Mouse (Mus musculus): Measurements from ENCODE around the gene Clptm1. TPM values are rescaled to one million over a fixed set of nuclear protein-coding genes. Genes with fewer than 3 reads are reported as not detected.

Gene Clptm1
- polyA plus RNA-seq, 1 experiment from 2014 or later, result 94.1 TPM

- no peak overlapping the region for H3K4me3 ChIP-seq (ENCODE audit: low read depth, low read length)
- H3K4me2 ChIP-seq, result no peak overlapping the region
- no peaks in the 10 kb centered on the region for H3K4me1 ChIP-seq (ENCODE audit: control insufficient read depth, insufficient read depth, low read length)
- no peaks in the 10 kb centered on the region for H3K9me3 ChIP-seq (ENCODE audit: control insufficient read depth, low read length)
- ATAC-seq (ENCODE audit: low FRiP score) (no peak), DNase-seq (ENCODE audit: low spot score, missing footprints) (no peak)
- no peak overlapping the region for H3K9ac ChIP-seq (ENCODE audit: low read length)
- peaks cover 30% of the 10 kb centered on the region for H3K36me3 ChIP-seq (ENCODE audit: control insufficient read depth, insufficient read depth, low read length)
- no peak overlapping the region for H3K27ac ChIP-seq (ENCODE audit: low read depth, low read length)
- WGBS, result 89% methylated on average over 10 of the region's 10 CpGs
- H3K27me3 ChIP-seq (ENCODE audit: control insufficient read depth, insufficient read depth, low read length), result no peaks in the 10 kb centered on the region
Observed at GRCm38 (mm10) chr7:19593061-19593730, 71.6 kb downstream of the Clptm1 start.

GRCm38 (mm10) chr7:19589917-19590316, 74.9 kb downstream of the Clptm1 start:
- Histone ChIP-seq H3K27me3 (ENCODE audit: control insufficient read depth, insufficient read depth, low read length) (no peaks in the 10 kb centered on the region), H3K9ac (ENCODE audit: low read length) (no peak overlapping the region), H3K4me2 (no peak overlapping the region), H3K4me1 (ENCODE audit: control insufficient read depth, insufficient read depth, low read length) (no peaks in the 10 kb centered on the region), H3K36me3 (ENCODE audit: control insufficient read depth, insufficient read depth, low read length) (peaks cover 52% of the 10 kb centered on the region), H3K27ac (ENCODE audit: low read depth, low read length) (no peak overlapping the region), H3K9me3 (ENCODE audit: control insufficient read depth, low read length) (no peaks in the 10 kb centered on the region), H3K4me3 (ENCODE audit: low read depth, low read length) (no peak overlapping the region)
- ATAC-seq (ENCODE audit: low FRiP score), result peak; percentile 48; the same call in 1 of the 2 replicates
- WGBS, result 63% methylated on average over 3 of the region's 3 CpGs
- peak; percentile 88 for DNase-seq (ENCODE audit: low spot score, missing footprints)

GRCm38 (mm10) chr7:19589207-19589606, 75.6 kb downstream of the Clptm1 start:
- Histone ChIP-seq H3K9ac (ENCODE audit: low read length) (no peak overlapping the region), H3K4me1 (ENCODE audit: control insufficient read depth, insufficient read depth, low read length) (no peaks in the 10 kb centered on the region), H3K9me3 (ENCODE audit: control insufficient read depth, low read length) (no peaks in the 10 kb centered on the region), H3K27me3 (ENCODE audit: control insufficient read depth, insufficient read depth, low read length) (no peaks in the 10 kb centered on the region), H3K27ac (ENCODE audit: low read depth, low read length) (no peak overlapping the region), H3K4me2 (no peak overlapping the region), H3K36me3 (ENCODE audit: control insufficient read depth, insufficient read depth, low read length) (peaks cover 58% of the 10 kb centered on the region), H3K4me3 (ENCODE audit: low read depth, low read length) (no peak overlapping the region)
- peak; percentile 89 for DNase-seq (ENCODE audit: low spot score, missing footprints)
- ATAC-seq (ENCODE audit: low FRiP score), result no peak
- WGBS, result 60% methylated on average over 3 of the region's 3 CpGs

- no peak for ATAC-seq (ENCODE audit: low FRiP score)
- Histone ChIP-seq H3K4me1 (ENCODE audit: control insufficient read depth, insufficient read depth, low read length) (no peaks in the 10 kb centered on the region), H3K27me3 (ENCODE audit: control insufficient read depth, insufficient read depth, low read length) (no peaks in the 10 kb centered on the region), H3K4me2 (no peak overlapping the region), H3K36me3 (ENCODE audit: control insufficient read depth, insufficient read depth, low read length) (peaks cover 60% of the 10 kb centered on the region), H3K9ac (ENCODE audit: low read length) (no peak overlapping the region), H3K9me3 (ENCODE audit: control insufficient read depth, low read length) (no peaks in the 10 kb centered on the region), H3K27ac (ENCODE audit: low read depth, low read length) (no peak overlapping the region), H3K4me3 (ENCODE audit: low read depth, low read length) (no peak overlapping the region)
- WGBS, result 72% methylated on average over 46 of the region's 46 CpGs
- no peak for DNase-seq (ENCODE audit: low spot score, missing footprints)
Observed at GRCm38 (mm10) chr7:19586269-19586668, 78.6 kb downstream of the Clptm1 start.

Other genes with a start within 250 kb of the Clptm1 start
- 8.9 and 10.7 TPM in 2 replicates for gene Mark4, start 206.2 kb downstream of the Clptm1 start, polyA plus RNA-seq (2014; fragmentation: Nextera tagmentation; extraction: Ambion mirVana)
- 0.77 and 1.1 TPM in 2 replicates for gene Exoc3l2, start 201.7 kb downstream of the Clptm1 start, polyA plus RNA-seq (2014; fragmentation: Nextera tagmentation; extraction: Ambion mirVana)
- gene Bloc1s3, start 156.7 kb downstream of the Clptm1 start, polyA plus RNA-seq (2014; fragmentation: Nextera tagmentation; extraction: Ambion mirVana), result 2.6 TPM in 2 replicates
- 41.5 and 51.6 TPM in 2 replicates for gene Trappc6a, start 156.6 kb downstream of the Clptm1 start, polyA plus RNA-seq (2014; fragmentation: Nextera tagmentation; extraction: Ambion mirVana)
- gene Nkpd1, start 147.2 kb downstream of the Clptm1 start, polyA plus RNA-seq (2014; fragmentation: Nextera tagmentation; extraction: Ambion mirVana), result not detected in 2 replicates
- 2.8 and 3.0 TPM in 2 replicates for gene Ppp1r37, start 102.0 kb downstream of the Clptm1 start, polyA plus RNA-seq (2014; fragmentation: Nextera tagmentation; extraction: Ambion mirVana)
- gene Zfp296, start 87.7 kb downstream of the Clptm1 start, polyA plus RNA-seq (2014; fragmentation: Nextera tagmentation; extraction: Ambion mirVana), result 0.10 and 0.20 TPM in 2 replicates
- 152 and 161 TPM in 2 replicates for gene Gemin7, start 87.4 kb downstream of the Clptm1 start, polyA plus RNA-seq (2014; fragmentation: Nextera tagmentation; extraction: Ambion mirVana)
- gene Clasrp, start 60.5 kb downstream of the Clptm1 start, polyA plus RNA-seq (2014; fragmentation: Nextera tagmentation; extraction: Ambion mirVana), result 44.6 and 46.1 TPM in 2 replicates
- 3.7 and 4.3 TPM in 2 replicates for gene Relb, start 35.6 kb downstream of the Clptm1 start, polyA plus RNA-seq (2014; fragmentation: Nextera tagmentation; extraction: Ambion mirVana)
- not detected in 2 replicates for gene Apoc2, start 12.9 kb upstream of the Clptm1 start, polyA plus RNA-seq (2014; fragmentation: Nextera tagmentation; extraction: Ambion mirVana)
- gene Gm44805, start 16.4 kb upstream of the Clptm1 start, polyA plus RNA-seq (2014; fragmentation: Nextera tagmentation; extraction: Ambion mirVana), result not detected in 2 replicates
- gene Apoc4, start 16.4 kb upstream of the Clptm1 start, polyA plus RNA-seq (2014; fragmentation: Nextera tagmentation; extraction: Ambion mirVana), result not detected in 2 replicates
- 1.9 and 3.2 TPM in 2 replicates for gene Apoc1, start 27.6 kb upstream of the Clptm1 start, polyA plus RNA-seq (2014; fragmentation: Nextera tagmentation; extraction: Ambion mirVana)
- 180 and 196 TPM in 2 replicates for gene Apoe, start 34.2 kb upstream of the Clptm1 start, polyA plus RNA-seq (2014; fragmentation: Nextera tagmentation; extraction: Ambion mirVana)
- 113 and 138 TPM in 2 replicates for gene Tomm40, start 50.4 kb upstream of the Clptm1 start, polyA plus RNA-seq (2014; fragmentation: Nextera tagmentation; extraction: Ambion mirVana)
- gene Nectin2, start 85.5 kb upstream of the Clptm1 start, polyA plus RNA-seq (2014; fragmentation: Nextera tagmentation; extraction: Ambion mirVana), result 48.0 and 52.8 TPM in 2 replicates
- gene Bcam, start 106.0 kb upstream of the Clptm1 start, polyA plus RNA-seq (2014; fragmentation: Nextera tagmentation; extraction: Ambion mirVana), result 11.7 and 13.2 TPM in 2 replicates
- gene Cblc, start 131.8 kb upstream of the Clptm1 start, polyA plus RNA-seq (2014; fragmentation: Nextera tagmentation; extraction: Ambion mirVana), result not detected in 2 replicates
- 0.47 and 0.67 TPM in 2 replicates for gene Bcl3, start 157.7 kb upstream of the Clptm1 start, polyA plus RNA-seq (2014; fragmentation: Nextera tagmentation; extraction: Ambion mirVana)
- gene Gm19345, start 187.0 kb upstream of the Clptm1 start, polyA plus RNA-seq (2014; fragmentation: Nextera tagmentation; extraction: Ambion mirVana), result 0.22 TPM in 1 of 2 replicates, not detected in the other
- gene Ceacam16, start 196.3 kb upstream of the Clptm1 start, polyA plus RNA-seq (2014; fragmentation: Nextera tagmentation; extraction: Ambion mirVana), result not detected in 2 replicates
- not detected in 2 replicates for gene Ceacam19, start 222.9 kb upstream of the Clptm1 start, polyA plus RNA-seq (2014; fragmentation: Nextera tagmentation; extraction: Ambion mirVana)

All from midbrain, embryonic 11.5 days (tissue).